Mouse (Mus musculus) neural tube, embryonic 15.5 days (tissue): ENCODE measurements at regions not wholly inside any gene's neighbourhood (a gene's known extent, or its start where the extent isn't known, plus 50 kb on each side); places are given as distances from the start of the nearest gene placed in this dataset.

Source experiments
- ATAC-seq: fragments of 200-750 bp; cut with Nextera tagmentation; 2 replicates; pipeline ENCODE4 v1.8.0; 2017; ENCODE audit warnings: mild to moderate bottlenecking, moderate TSS enrichment, moderate library complexity; ENCODE audit not compliant: low FRiP score
- H3K27ac ChIP-seq: fragments of 300-500 bp; sonication (generic); replicated peaks from 2 replicates; pipeline ENCODE4 v1.5.1; 2015; ENCODE audit warnings: mild to moderate bottlenecking, inconsistent platforms
- H3K27me3 ChIP-seq: fragments of 300-500 bp; sonication (generic); replicated peaks from 2 replicates; pipeline ENCODE4 v1.6.1; 2015; ENCODE audit warnings: inconsistent platforms
- H3K36me3 ChIP-seq: fragments of 300-500 bp; sonication (generic); 2 replicates; pipeline ENCODE4 v1.6.1; 2015; ENCODE audit warnings: inconsistent platforms
- H3K4me1 ChIP-seq: fragments of 300-500 bp; sonication (generic); 2 replicates; pipeline ENCODE4 v1.6.1; 2015; ENCODE audit warnings: inconsistent platforms
- H3K4me2 ChIP-seq: fragments of 300-500 bp; sonication (generic); 2 replicates; pipeline ENCODE4 v1.6.1; 2015; ENCODE audit warnings: inconsistent platforms, mild to moderate bottlenecking, moderate library complexity
- H3K4me3 ChIP-seq: fragments of 300-500 bp; sonication (generic); replicated peaks from 2 replicates; pipeline ENCODE4 v1.5.1; 2015; ENCODE audit warnings: mild to moderate bottlenecking, inconsistent platforms
- H3K9ac ChIP-seq: fragments of 300-500 bp; sonication (generic); replicated peaks from 2 replicates; pipeline ENCODE4 v1.6.1; 2015; ENCODE audit warnings: mild to moderate bottlenecking, inconsistent platforms
- H3K9me3 ChIP-seq: fragments of 300-500 bp; sonication (generic); replicated peaks from 2 replicates; pipeline ENCODE4 v1.6.1; 2016; ENCODE audit warnings: inconsistent platforms
- WGBS: fragments of 180-500 bp; shearing (Covaris S2); methylation state at CpG from one replicate; pipeline ENCODE4 v1.1.7; 2015; ENCODE audit warnings: mixed read lengths; 5-methylcytosine and 5-hydroxymethylcytosine counted together

- Histone ChIP-seq H3K27ac (no peak overlapping the region), H3K9me3 (no peaks in the 10 kb centered on the region), H3K9ac (no peak overlapping the region), H3K4me1 (peaks cover 7% of the 10 kb centered on the region; the same call in 1 of the 2 replicates), H3K27me3 (no peaks in the 10 kb centered on the region), H3K4me3 (no peak overlapping the region), H3K36me3 (no peaks in the 10 kb centered on the region), H3K4me2 (no peak overlapping the region)
- 90% methylated on average over 3 of the region's 3 CpGs for WGBS
- ATAC-seq, result no peak
Observed at GRCm38 (mm10) chr3:100362983-100363382, 126.1 kb downstream of the Tent5c start.

- Histone ChIP-seq H3K4me2 (no peak overlapping the region), H3K9ac (no peak overlapping the region), H3K27ac (no peak overlapping the region), H3K4me3 (no peak overlapping the region), H3K9me3 (no peaks in the 10 kb centered on the region), H3K27me3 (no peaks in the 10 kb centered on the region), H3K4me1 (peaks cover 7% of the 10 kb centered on the region; the same call in 1 of the 2 replicates), H3K36me3 (no peaks in the 10 kb centered on the region)
- 90% methylated on average over 3 of the region's 3 CpGs for WGBS
- no peak for ATAC-seq
Observed at GRCm38 (mm10) chr3:100360019-100360418, 129.1 kb downstream of the Tent5c start.

- 27% methylated on average over 8 of the region's 8 CpGs for WGBS
- no peak overlapping the region for H3K27ac ChIP-seq
- H3K9ac ChIP-seq, result 0 out of 2 replicates have a peak overlapping the region, but pooled peaks have one; percentile 4
- H3K9me3 ChIP-seq, result no peaks in the 10 kb centered on the region
- H3K4me2 ChIP-seq, result peak overlapping the region; percentile 55
- peaks cover 7% of the 10 kb centered on the region; the same call in 1 of the 2 replicates for H3K4me1 ChIP-seq
- peak overlapping the region; percentile 20; the same call in 1 of the 2 replicates for H3K4me3 ChIP-seq
- peak; percentile 92 for ATAC-seq
- no peaks in the 10 kb centered on the region for H3K27me3 ChIP-seq
- H3K36me3 ChIP-seq, result no peaks in the 10 kb centered on the region
Observed at GRCm38 (mm10) chr3:100359036-100359435, 130.1 kb downstream of the Tent5c start.

- H3K27me3 ChIP-seq, result no peaks in the 10 kb centered on the region
- WGBS, result 92% methylated on average over 2 of the region's 2 CpGs
- no peak for ATAC-seq
Observed at GRCm38 (mm10) chr3:100333478-100333877, 155.6 kb downstream of the Tent5c start.

GRCm38 (mm10) chr3:100318357-100318756, 156.2 kb upstream of the Wdr3 start:
- no peak for ATAC-seq
- H3K27ac ChIP-seq, result no peak overlapping the region
- H3K9me3 ChIP-seq, result no peaks in the 10 kb centered on the region
- H3K4me2 ChIP-seq, result no peak overlapping the region
- H3K4me3 ChIP-seq, result no peak overlapping the region
- H3K4me1 ChIP-seq, result no peaks in the 10 kb centered on the region
- no peaks in the 10 kb centered on the region for H3K27me3 ChIP-seq
- H3K36me3 ChIP-seq, result no peaks in the 10 kb centered on the region
- no peak overlapping the region for H3K9ac ChIP-seq

More at GRCm38 (mm10) chr3:100333478-100333877, 155.6 kb downstream of the Tent5c start:
- Histone ChIP-seq H3K36me3 (no peaks in the 10 kb centered on the region), H3K4me1 (no peaks in the 10 kb centered on the region), H3K9ac (no peak overlapping the region), H3K9me3 (0 out of 2 replicates have a peak, but pooled peaks cover 3% of the 10 kb centered on the region), H3K27ac (no peak overlapping the region), H3K4me2 (no peak overlapping the region), H3K4me3 (no peak overlapping the region)

- 95% methylated on average over 1 of the region's 1 CpGs for WGBS
- H3K9ac ChIP-seq, result no peak overlapping the region
- H3K27me3 ChIP-seq, result no peaks in the 10 kb centered on the region
- H3K4me3 ChIP-seq, result no peak overlapping the region
- H3K9me3 ChIP-seq, result no peaks in the 10 kb centered on the region
- H3K4me2 ChIP-seq, result no peak overlapping the region
- H3K4me1 ChIP-seq, result no peaks in the 10 kb centered on the region
- ATAC-seq, result no peak
- H3K27ac ChIP-seq, result no peak overlapping the region
- no peaks in the 10 kb centered on the region for H3K36me3 ChIP-seq
Observed at GRCm38 (mm10) chr3:100287818-100288217, 125.6 kb upstream of the Wdr3 start.

- no peak overlapping the region for H3K27ac ChIP-seq
- ATAC-seq, result no peak
- H3K4me3 ChIP-seq, result no peak overlapping the region
- no peaks in the 10 kb centered on the region for H3K36me3 ChIP-seq
- H3K4me1 ChIP-seq, result no peaks in the 10 kb centered on the region
- no peaks in the 10 kb centered on the region for H3K27me3 ChIP-seq
- no peak overlapping the region for H3K4me2 ChIP-seq
- H3K9me3 ChIP-seq, result no peaks in the 10 kb centered on the region
- H3K9ac ChIP-seq, result no peak overlapping the region
Observed at GRCm38 (mm10) chr3:100266976-100267375, 104.8 kb upstream of the Wdr3 start.

GRCm38 (mm10) chr3:100264991-100265390, 102.8 kb upstream of the Wdr3 start:
- no peaks in the 10 kb centered on the region for H3K4me1 ChIP-seq
- no peaks in the 10 kb centered on the region for H3K36me3 ChIP-seq
- no peak overlapping the region for H3K9ac ChIP-seq
- no peak overlapping the region for H3K4me2 ChIP-seq
- WGBS, result 67% methylated on average over 5 of the region's 5 CpGs
- H3K27me3 ChIP-seq, result no peaks in the 10 kb centered on the region
- no peak overlapping the region for H3K4me3 ChIP-seq
- H3K27ac ChIP-seq, result no peak overlapping the region
- ATAC-seq, result no peak
- H3K9me3 ChIP-seq, result no peaks in the 10 kb centered on the region
